9 mouse cellular contexts compared by ENCODE assay signal in genomic region chr15:78635231-78635630, GRCm38 (mm10). TPM values are rescaled to one million over a fixed set of nuclear protein-coding genes. Genes with fewer than 3 reads are reported as not detected.
DNase-seq lines count a peak whose midpoint lies in the region; ATAC-seq and TF ChIP-seq lines count a peak whose summit lies in the region.
"Had no signal": no experiment of that assay in that cellular context is flagged by ENCODE, and none has a peak within 500 bp of the region (broad histone marks: within the 10 kb centered on the region; RNA-seq: fewer than 3 reads in every experiment).

No protein-coding gene starts in this region.

- 43% methylated on average over 7 of the region's 7 CpGs for WGBS in heart, embryonic 10.5 days
- 25% methylated on average over 7 of the region's 7 CpGs for whole genome bisulfite sequencing in lung, embryonic 14.5 days
- 36% methylated on average over 7 of the region's 7 CpGs for WGBS in intestine, embryonic 16.5 days

- H3K4me1 ChIP-seq in heart, embryonic 10.5 days: peaks cover 34% of the 10 kb centered on the region
- no peaks in the 10 kb centered on the region for H3K4me1 ChIP-seq in lung, embryonic 14.5 days (ENCODE audit: insufficient read depth)
- H3K4me1 ChIP-seq in intestine, embryonic 16.5 days (ENCODE audit: control insufficient read depth, insufficient read depth, low read length): no peaks in the 10 kb centered on the region
- H3K4me1 ChIP-seq: liver, embryonic 15.5 days had no signal

- peak; percentile 31 to 66 for DNase-seq in heart, adult 18-20 months
- no peak for DNase-seq in heart, embryonic 10.5 days (ENCODE audit: low spot score)
- peak; percentile 69 for DNase-seq in lung, embryonic 14.5 days
- DNase-seq in lung, postnatal 25 days (ENCODE audit: low spot score): no peak
- DNase-seq in fibroblast of lung, adult 2 months (ENCODE audit: low read depth): peak; percentile 86
- peak; percentile 19 for DNase-seq in lung, postnatal 14 days
- DNase-seq in cerebellum, adult 8-10 months: no peak

- H3K36me3 ChIP-seq in heart, embryonic 10.5 days: no peaks in the 10 kb centered on the region
- no peaks in the 10 kb centered on the region for H3K36me3 ChIP-seq in lung, embryonic 14.5 days (ENCODE audit: insufficient read depth)
- H3K36me3 ChIP-seq in intestine, embryonic 16.5 days (ENCODE audit: control insufficient read depth, insufficient read depth, low read length): no peaks in the 10 kb centered on the region
- H3K36me3 ChIP-seq: liver, embryonic 15.5 days had no signal

- no peak overlapping the region for H3K27ac ChIP-seq in heart, embryonic 10.5 days
- H3K27ac ChIP-seq in lung, embryonic 14.5 days (ENCODE audit: low read depth): no peak overlapping the region
- H3K27ac ChIP-seq in intestine, embryonic 16.5 days (ENCODE audit: low read length): no peak overlapping the region
- H3K27ac ChIP-seq: liver, embryonic 15.5 days had no signal

- H3K27me3 ChIP-seq in heart, embryonic 10.5 days (ENCODE audit: insufficient read depth, poor library complexity, severe bottlenecking): peaks cover 81% of the 10 kb centered on the region
- no peaks in the 10 kb centered on the region for H3K27me3 ChIP-seq in lung, embryonic 14.5 days (ENCODE audit: insufficient read depth, low read length)
- H3K27me3 ChIP-seq in intestine, embryonic 16.5 days (replicated peaks; ENCODE audit: control insufficient read depth, insufficient read depth, low read length): 0 out of 2 replicates have a peak, but pooled peaks cover 2% of the 10 kb centered on the region

- no peak overlapping the region for H3K9ac ChIP-seq in lung, embryonic 14.5 days
- H3K9ac ChIP-seq in intestine, embryonic 16.5 days (ENCODE audit: low read depth, low read length): no peak overlapping the region
- H3K9ac ChIP-seq: liver, embryonic 15.5 days had no signal

- H3K4me2 ChIP-seq in lung, embryonic 14.5 days: no peak overlapping the region
- H3K4me2 ChIP-seq in intestine, embryonic 16.5 days (ENCODE audit: low read depth, low read length): no peak overlapping the region
- H3K4me2 ChIP-seq: liver, embryonic 15.5 days had no signal

- no peak for TF ChIP-seq CTCF in lung, embryonic 14.5 days (IDR thresholded peaks at IDR 0.05; ENCODE audit: low read depth)

- peak; percentile 78 for ATAC-seq in lung, embryonic 14.5 days (ENCODE audit: insufficient read depth)
- ATAC-seq in intestine, embryonic 16.5 days: no peak

- no peaks in the 10 kb centered on the region for H3K9me3 ChIP-seq in heart, embryonic 10.5 days
- no peaks in the 10 kb centered on the region for H3K9me3 ChIP-seq in lung, embryonic 14.5 days (ENCODE audit: low read depth, low read length)
- H3K9me3 ChIP-seq in intestine, embryonic 16.5 days (ENCODE audit: control insufficient read depth, low read length): no peaks in the 10 kb centered on the region
- H3K9me3 ChIP-seq: liver, embryonic 15.5 days had no signal

- no peak overlapping the region for H3K4me3 ChIP-seq in heart, embryonic 10.5 days
- H3K4me3 ChIP-seq in lung, embryonic 14.5 days (ENCODE audit: low read depth, low read length): no peak overlapping the region
- H3K4me3 ChIP-seq in intestine, embryonic 16.5 days (ENCODE audit: low read length): no peak overlapping the region
- H3K4me3 ChIP-seq: liver, embryonic 15.5 days had no signal

RNA-seq across cellular contexts. Expression of gene Cyth4, which starts 38.4 kb away (rescaled TPM):
- total RNA-seq in heart, adult 18-20 months (2021): 1 to 10 TPM; 3.8 to 6.3 TPM
- polyA plus RNA-seq in heart, embryonic 10.5 days (2016; fragmentation: Nextera tagmentation; extraction: Ambion mirVana): 2.3 and 5.0 TPM in 2 replicates
- polyA plus RNA-seq in lung, embryonic 14.5 days (2014; fragmentation: Nextera tagmentation; extraction: Ambion mirVana): 4.2 and 4.9 TPM in 2 replicates
- 7.2 and 8.5 TPM in 2 replicates for polyA plus RNA-seq in intestine, embryonic 16.5 days (2015; fragmentation: Nextera tagmentation; extraction: Ambion mirVana)

Comparison
In these comparisons a context has a peak if more than half of its experiments do, and no peak if none do; other contexts are left out.
1. DNase-seq: peak in heart, adult 18-20 months (2 of 2), lung, embryonic 14.5 days (single experiment), fibroblast of lung, adult 2 months (single experiment) and lung, postnatal 14 days (single experiment); none in heart, embryonic 10.5 days (single experiment), lung, postnatal 25 days (single experiment) and cerebellum, adult 8-10 months (single experiment).